Mouse (Mus musculus) olfactory bulb, adult 2 months (tissue): ENCODE results near the gene Pgrmc2.

Experiments used
- CTCF ChIP-seq: fragments of 200-500 bp; IDR thresholded peaks from 2 replicates; pipeline ENCODE4 v1.5.1; 2012; ENCODE audit warnings: low read depth, mild to moderate bottlenecking, low read length, moderate library complexity; ENCODE audit not compliant: insufficient read depth
- POLR2A ChIP-seq: fragments of 200-500 bp; IDR thresholded peaks from 2 replicates; pipeline ENCODE4 v1.6.1; 2012; ENCODE audit warnings: mild to moderate bottlenecking, low read depth, low read length, moderate library complexity; ENCODE audit not compliant: insufficient read depth

- TF ChIP-seq POLR2A (no peak), CTCF (no peak)
These were observed 19.1 kb upstream of the Pgrmc2 start for GRCm38 (mm10) chr3:41101905-41102304.
